Mouse (Mus musculus) ES-E14 (cell line): ENCODE data around the gene Cyth1. TPM values are rescaled to one million over a fixed set of nuclear protein-coding genes. Genes with fewer than 3 reads are reported as not detected.

Source experiments
- DNase-seq: peaks from one replicate; pipeline ENCODE4 v3.0.0-alpha.2; 2013; ENCODE audit warnings: low read depth, low spot score
- H3K27ac ChIP-seq: 2 replicates; pipeline ENCODE4 v1.5.1; 2012; ENCODE audit warnings: low read depth, mild to moderate bottlenecking, low read length, moderate library complexity, mixed read lengths; ENCODE audit not compliant: poor library complexity, insufficient read depth, severe bottlenecking
- H3K36me3 ChIP-seq: 2 replicates; pipeline ENCODE4 v1.6.1; 2012; ENCODE audit warnings: mild to moderate bottlenecking, low read length, moderate library complexity, mixed read lengths; ENCODE audit not compliant: control insufficient read depth, poor library complexity, insufficient read depth, severe bottlenecking
- H3K4me1 ChIP-seq, 2 experiments: fragments of 150-350 bp in 1 of 2; sonication (generic) in 1 of 2; 2 replicates each; pipeline ENCODE4 v1.6.1; 2012; ENCODE audit warnings: low read length in 2 of 2, mild to moderate bottlenecking in 1 of 2, mixed read lengths in 1 of 2; ENCODE audit not compliant: control insufficient read depth in 2 of 2, insufficient read depth in 2 of 2, poor library complexity in 1 of 2
- H3K4me3 ChIP-seq, 2 experiments: fragments of 150-350 bp in 1 of 2; sonication (generic) in 1 of 2; 2 replicates each; pipeline ENCODE4 v1.5.1; 2012; ENCODE audit warnings: low read length in 2 of 2, low read depth in 1 of 2, mild to moderate bottlenecking in 1 of 2, mixed read lengths in 1 of 2; ENCODE audit not compliant: insufficient read depth in 1 of 2, poor library complexity in 1 of 2, severe bottlenecking in 1 of 2
- H3K9ac ChIP-seq: 2 replicates; pipeline ENCODE4 v1.6.1; 2012; ENCODE audit warnings: low read depth, mild to moderate bottlenecking, low read length, mixed read lengths; ENCODE audit not compliant: poor library complexity, insufficient read depth, severe bottlenecking
- H3K9me3 ChIP-seq: fragments of 150-350 bp; sonication (generic); 2 replicates; pipeline ENCODE4 v1.6.1; 2012; ENCODE audit warnings: low read depth, mild to moderate bottlenecking, low read length; ENCODE audit not compliant: control insufficient read depth, insufficient read depth
- CHD2 ChIP-seq: IDR thresholded peaks from 2 replicates; pipeline ENCODE4 v1.6.1; 2014; ENCODE audit warnings: mild to moderate bottlenecking, low read depth, low read length, inconsistent platforms
- HCFC1 ChIP-seq: IDR thresholded peaks from 2 replicates; pipeline ENCODE4 v1.6.1; 2012; ENCODE audit warnings: low read length, inconsistent platforms, borderline replicate concordance; ENCODE audit not compliant: insufficient read depth
- MAFK ChIP-seq: IDR thresholded peaks from 2 replicates; pipeline ENCODE4 v1.6.1; 2014; ENCODE audit warnings: mild to moderate bottlenecking, low read depth, low read length, inconsistent platforms; ENCODE audit not compliant: insufficient read depth
- ZC3H11A ChIP-seq: IDR thresholded peaks from 2 replicates; pipeline ENCODE4 v1.6.1; 2012; ENCODE audit warnings: low read depth, mild to moderate bottlenecking, inconsistent platforms, low read length, borderline replicate concordance
- ZNF384 ChIP-seq: IDR thresholded peaks from 2 replicates; pipeline ENCODE4 v1.6.1; 2012; ENCODE audit warnings: low read depth, low read length, inconsistent platforms
- in situ Hi-C, 2 experiments: fragments of 600-800 bp; cut with MboI; formaldehyde crosslinking; loops; one replicate each; pipeline ENCODE4 v1.15.1; 2025; ENCODE audit warnings: low sequenced_read_pairs in 2 of 2, inconsistent platforms in 1 of 2; ENCODE audit not compliant: unreplicated experiment in 2 of 2
- total RNA-seq: library from RNA; depleted of rRNA; stranded (reverse); fragments of 300-350 nt; gene quantifications from 2 replicates; pipeline ENCODE4 v1.2.3, GENCODE M21; 2012

Gene Cyth1
- total RNA-seq, 1 experiment = 6.3 TPM

GRCm38 (mm10) chr11:118233924-118234323, 14.5 kb downstream of the Cyth1 start:
- TF ChIP-seq HCFC1 = no peak
- TF ChIP-seq MAFK = no peak
- no peak for TF ChIP-seq ZC3H11A
- TF ChIP-seq ZNF384 = no peak
- TF ChIP-seq CHD2 = no peak
- no peaks in the 10 kb centered on the region for H3K9me3 ChIP-seq
- H3K4me3 ChIP-seq = no peak overlapping the region
- H3K27ac ChIP-seq = no peak overlapping the region
- in situ Hi-C loops = loop anchor here in 1 of 2 experiments (25.0 kb wide), 1 partner anchor 372 kb away; the partner anchor contains the start of genes Tha1 and Tmem235
- H3K4me1 ChIP-seq = no peaks in the 10 kb centered on the region
- H3K36me3 ChIP-seq = no peaks in the 10 kb centered on the region
- DNase-seq = no peak
- H3K9ac ChIP-seq = no peak overlapping the region

- H3K4me3 ChIP-seq = no peak overlapping the region
- no peak overlapping the region for H3K27ac ChIP-seq
- H3K9ac ChIP-seq = no peak overlapping the region
- TF ChIP-seq ZC3H11A = no peak
- TF ChIP-seq HCFC1 = no peak
- no peak for TF ChIP-seq ZNF384
- no peak for TF ChIP-seq CHD2
- TF ChIP-seq MAFK = no peak
- no peaks in the 10 kb centered on the region for H3K4me1 ChIP-seq
- H3K9me3 ChIP-seq = no peaks in the 10 kb centered on the region
- H3K36me3 ChIP-seq = no peaks in the 10 kb centered on the region
- no peak for DNase-seq
- in situ Hi-C loops = loop anchor here in 1 of 2 experiments (25.0 kb wide), 1 partner anchor 370 kb away; the partner anchor contains the start of genes Tha1 and Tmem235
These were observed 16.0 kb downstream of the Cyth1 start for GRCm38 (mm10) chr11:118232314-118232831.

DNA sequence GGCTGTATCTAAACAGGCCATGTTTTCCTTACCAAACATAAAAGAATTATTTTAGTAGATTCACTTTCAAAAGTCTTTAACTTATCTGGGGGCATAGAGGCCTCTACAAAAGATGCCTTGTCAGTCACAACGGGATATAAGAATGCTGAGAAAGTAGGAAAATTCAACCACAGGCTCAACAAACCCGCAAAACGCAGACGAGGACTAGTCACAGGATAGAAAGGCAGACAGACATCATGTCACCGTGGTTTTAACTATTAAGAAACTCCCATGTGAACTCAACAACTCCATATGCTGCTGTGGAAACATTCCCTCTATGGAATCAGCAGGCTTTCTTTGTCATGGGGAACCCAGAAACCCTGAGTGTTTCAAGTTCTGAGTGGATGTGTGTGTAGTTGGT, 18.5 kb downstream of the Cyth1 start:
- Histone ChIP-seq H3K9me3 (no peaks in the 10 kb centered on the region), H3K27ac (no peak overlapping the region), H3K4me3 (no peak overlapping the region), H3K9ac (no peak overlapping the region), H3K36me3 (no peaks in the 10 kb centered on the region), H3K4me1 (no peaks in the 10 kb centered on the region)
- DNase-seq = no peak
- no peak for TF ChIP-seq MAFK
- in situ Hi-C loops = loop anchor here in 1 of 2 experiments (10.0 to 25.0 kb wide), 2 partner anchors 145 to 368 kb away; partner anchors contain the start of genes Tha1 and Tmem235

DNA sequence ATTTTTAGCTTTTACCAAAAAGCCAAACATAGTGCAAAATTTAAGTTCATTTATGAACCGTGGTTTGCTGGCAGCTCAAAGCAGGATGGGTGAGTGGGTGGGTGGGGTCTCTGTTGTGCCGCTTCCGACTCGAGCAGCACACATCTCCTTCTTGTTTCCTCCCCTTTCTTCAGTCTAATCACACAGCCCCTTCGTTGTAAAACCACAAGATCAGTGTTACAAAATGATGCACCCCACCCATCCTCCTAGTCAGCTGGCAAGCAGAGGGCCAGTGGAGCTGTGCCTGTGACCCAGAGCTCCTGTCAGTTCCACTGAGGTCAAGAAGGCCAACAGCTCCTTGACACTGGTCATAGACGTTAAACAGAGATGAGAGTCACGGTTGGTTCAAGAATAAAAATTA, 20.7 kb downstream of the Cyth1 start:
- Histone ChIP-seq H3K9ac (no peak overlapping the region), H3K9me3 (no peaks in the 10 kb centered on the region), H3K4me1 (no peaks in the 10 kb centered on the region), H3K4me3 (no peak overlapping the region), H3K36me3 (no peaks in the 10 kb centered on the region), H3K27ac (no peak overlapping the region)
- no peak for TF ChIP-seq ZC3H11A
- TF ChIP-seq HCFC1 = no peak
- TF ChIP-seq CHD2 = no peak
- no peak for TF ChIP-seq ZNF384
- no peak for TF ChIP-seq MAFK
- in situ Hi-C loops = loop anchor here in 1 of 2 experiments (10.0 to 25.0 kb wide), 2 partner anchors 143 to 365 kb away; partner anchors contain the start of genes Tha1 and Tmem235
- DNase-seq = no peak

DNA sequence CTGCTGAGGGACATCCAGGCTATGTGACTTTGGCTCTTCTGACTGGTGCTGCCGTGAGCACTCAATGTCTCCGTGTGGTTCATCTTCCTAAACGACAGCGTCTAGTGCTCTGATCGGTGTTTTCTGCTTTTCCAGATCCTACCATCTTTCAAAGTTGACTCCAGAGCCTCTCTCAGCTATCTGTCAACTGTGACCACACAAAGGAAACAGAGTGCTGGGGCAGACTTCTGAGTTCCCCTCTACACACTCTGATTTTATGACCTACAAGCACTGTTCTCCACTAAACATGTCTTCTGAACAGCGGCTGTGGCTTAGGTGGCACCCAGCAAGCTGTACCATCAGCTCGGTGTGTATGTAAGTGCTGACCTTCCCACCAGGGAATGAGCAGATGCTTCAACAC, 21.5 kb downstream of the Cyth1 start:
- Histone ChIP-seq H3K27ac (no peak overlapping the region), H3K4me3 (no peak overlapping the region), H3K36me3 (no peaks in the 10 kb centered on the region), H3K4me1 (no peaks in the 10 kb centered on the region), H3K9ac (no peak overlapping the region), H3K9me3 (no peaks in the 10 kb centered on the region)
- in situ Hi-C loops = loop anchor here in 1 of 2 experiments (10.0 to 25.0 kb wide), 2 partner anchors 142 to 365 kb away; partner anchors contain the start of genes Tha1 and Tmem235
- TF ChIP-seq MAFK (no peak), ZC3H11A (no peak), ZNF384 (no peak), CHD2 (no peak), HCFC1 (no peak)
- DNase-seq = no peak
